Mouse (Mus musculus): ENCODE data around the gene Sfxn5. TPM values are rescaled to one million over a fixed set of nuclear protein-coding genes. Genes with fewer than 3 reads are reported as not detected.

The Sfxn5 gene
- total and polyA plus RNA-seq, 2 experiments from 2014 or later = 108 to 151 TPM

- WGBS = 96% methylated on average over 4 of the region's 4 CpGs
- Histone ChIP-seq H3K4me1 (ENCODE audit: insufficient read depth, low read length) (peaks cover 8% of the 10 kb centered on the region; the same call in 1 of the 2 replicates), H3K27ac (no peak overlapping the region), H3K27me3 (ENCODE audit: insufficient read depth, low read length) (no peaks in the 10 kb centered on the region), H3K4me2 (ENCODE audit: low read depth, low read length) (no peak overlapping the region), H3K36me3 (ENCODE audit: insufficient read depth, low read length) (no peaks in the 10 kb centered on the region), H3K9ac (replicated peaks; ENCODE audit: low read length) (no peak overlapping the region), H3K4me3 (ENCODE audit: low read length) (no peak overlapping the region), H3K9me3 (ENCODE audit: low read length) (no peaks in the 10 kb centered on the region)
- TF ChIP-seq CTCF (IDR thresholded peaks at IDR 0.05; ENCODE audit: low read depth) = peak; percentile 81
- ATAC-seq (peak; percentile 21; the same call in 1 of the 2 replicates), DNase-seq (ENCODE audit: low spot score) (peak; percentile 74)
Measured at GRCm38 (mm10) chr6:85262865-85263515, 70.2 kb downstream of the Sfxn5 start.

GRCm38 (mm10) chr6:85259094-85259630, 74.1 kb downstream of the Sfxn5 start:
- ATAC-seq (no peak), DNase-seq (ENCODE audit: low spot score) (peak; percentile 46)
- Histone ChIP-seq H3K9ac (replicated peaks; ENCODE audit: low read length) (no peak overlapping the region), H3K27ac (no peak overlapping the region), H3K4me2 (ENCODE audit: low read depth, low read length) (no peak overlapping the region), H3K36me3 (ENCODE audit: insufficient read depth, low read length) (no peaks in the 10 kb centered on the region), H3K27me3 (ENCODE audit: insufficient read depth, low read length) (no peaks in the 10 kb centered on the region), H3K4me1 (ENCODE audit: insufficient read depth, low read length) (0 out of 2 replicates have a peak, but pooled peaks cover under 1% of the 10 kb centered on the region), H3K9me3 (ENCODE audit: low read length) (no peaks in the 10 kb centered on the region), H3K4me3 (ENCODE audit: low read length) (no peak overlapping the region)
- WGBS = 41% methylated on average over 12 of the region's 12 CpGs
- no peak for TF ChIP-seq CTCF (IDR thresholded peaks at IDR 0.05; ENCODE audit: low read depth)

GRCm38 (mm10) chr6:85255578-85255977, 77.6 kb downstream of the Sfxn5 start:
- Histone ChIP-seq H3K4me1 (ENCODE audit: insufficient read depth, low read length) (peaks cover 5% of the 10 kb centered on the region), H3K9me3 (ENCODE audit: low read length) (no peaks in the 10 kb centered on the region), H3K27me3 (ENCODE audit: insufficient read depth, low read length) (no peaks in the 10 kb centered on the region), H3K4me2 (ENCODE audit: low read depth, low read length) (no peak overlapping the region), H3K36me3 (ENCODE audit: insufficient read depth, low read length) (no peaks in the 10 kb centered on the region), H3K4me3 (ENCODE audit: low read length) (no peak overlapping the region), H3K27ac (no peak overlapping the region), H3K9ac (replicated peaks; ENCODE audit: low read length) (no peak overlapping the region)
- DNase-seq (ENCODE audit: low spot score) (no peak), ATAC-seq (no peak)
- WGBS = 75% methylated on average over 6 of the region's 6 CpGs
- no peak for TF ChIP-seq CTCF (IDR thresholded peaks at IDR 0.05; ENCODE audit: low read depth)

- no peak for TF ChIP-seq CTCF (IDR thresholded peaks at IDR 0.05; ENCODE audit: low read depth)
- Histone ChIP-seq H3K36me3 (ENCODE audit: insufficient read depth, low read length) (no peaks in the 10 kb centered on the region), H3K9ac (replicated peaks; ENCODE audit: low read length) (no peak overlapping the region), H3K27me3 (ENCODE audit: insufficient read depth, low read length) (no peaks in the 10 kb centered on the region), H3K4me1 (ENCODE audit: insufficient read depth, low read length) (peaks cover 5% of the 10 kb centered on the region), H3K9me3 (ENCODE audit: low read length) (no peaks in the 10 kb centered on the region), H3K27ac (no peak overlapping the region), H3K4me3 (ENCODE audit: low read length) (no peak overlapping the region), H3K4me2 (ENCODE audit: low read depth, low read length) (no peak overlapping the region)
- WGBS = 49% methylated on average over 7 of the region's 7 CpGs
- peak; percentile 31 for DNase-seq (ENCODE audit: low spot score)
- ATAC-seq = peak; percentile 18; the same call in 1 of the 2 replicates
Measured at GRCm38 (mm10) chr6:85253994-85254541, 79.2 kb downstream of the Sfxn5 start.

GRCm38 (mm10) chr6:85253275-85253674, 79.9 kb downstream of the Sfxn5 start:
- H3K27ac ChIP-seq = no peak overlapping the region
- peak; percentile 59 for TF ChIP-seq CTCF (IDR thresholded peaks at IDR 0.05; ENCODE audit: low read depth)
- H3K9ac ChIP-seq (replicated peaks; ENCODE audit: low read length) = no peak overlapping the region
- H3K4me3 ChIP-seq (ENCODE audit: low read length) = no peak overlapping the region
- H3K4me1 ChIP-seq (ENCODE audit: insufficient read depth, low read length) = peaks cover 5% of the 10 kb centered on the region
- H3K9me3 ChIP-seq (ENCODE audit: low read length) = no peaks in the 10 kb centered on the region
- DNase-seq (ENCODE audit: low spot score) (no peak), ATAC-seq (peak; percentile 55; the same call in 1 of the 2 replicates)
- 77% methylated on average over 3 of the region's 3 CpGs for WGBS
- H3K4me2 ChIP-seq (ENCODE audit: low read depth, low read length) = no peak overlapping the region
- H3K27me3 ChIP-seq (ENCODE audit: insufficient read depth, low read length) = no peaks in the 10 kb centered on the region
- no peaks in the 10 kb centered on the region for H3K36me3 ChIP-seq (ENCODE audit: insufficient read depth, low read length)

- 71% methylated on average over 17 of the region's 17 CpGs for WGBS
- no peaks in the 10 kb centered on the region for H3K9me3 ChIP-seq (ENCODE audit: low read length)
Measured at GRCm38 (mm10) chr6:85252251-85253058, 80.8 kb downstream of the Sfxn5 start.

More at GRCm38 (mm10) chr6:85252251-85253058, 80.8 kb downstream of the Sfxn5 start:
- H3K27me3 ChIP-seq (ENCODE audit: insufficient read depth, low read length) = no peaks in the 10 kb centered on the region
- no peak overlapping the region for H3K9ac ChIP-seq (replicated peaks; ENCODE audit: low read length)
- no peaks in the 10 kb centered on the region for H3K36me3 ChIP-seq (ENCODE audit: insufficient read depth, low read length)
- H3K4me2 ChIP-seq (ENCODE audit: low read depth, low read length) = no peak overlapping the region
- no peak for ATAC-seq
- no peak for DNase-seq (ENCODE audit: low spot score)
- TF ChIP-seq CTCF (IDR thresholded peaks at IDR 0.05; ENCODE audit: low read depth) = no peak
- no peak overlapping the region for H3K27ac ChIP-seq
- H3K4me3 ChIP-seq (ENCODE audit: low read length) = no peak overlapping the region
- H3K4me1 ChIP-seq (ENCODE audit: insufficient read depth, low read length) = peaks cover 5% of the 10 kb centered on the region

Measured in hindbrain, postnatal 0 days (tissue).